Mouse (Mus musculus): ENCODE data around the gene Uhrf2. TPM values are rescaled to one million over a fixed set of nuclear protein-coding genes. Genes with fewer than 3 reads are reported as not detected.

The Uhrf2 gene
- total RNA-seq (2023; ENCODE audit: inconsistent age): 71.7 to 90.2 TPM (median 79.6 TPM) in 4 replicates

DNA sequence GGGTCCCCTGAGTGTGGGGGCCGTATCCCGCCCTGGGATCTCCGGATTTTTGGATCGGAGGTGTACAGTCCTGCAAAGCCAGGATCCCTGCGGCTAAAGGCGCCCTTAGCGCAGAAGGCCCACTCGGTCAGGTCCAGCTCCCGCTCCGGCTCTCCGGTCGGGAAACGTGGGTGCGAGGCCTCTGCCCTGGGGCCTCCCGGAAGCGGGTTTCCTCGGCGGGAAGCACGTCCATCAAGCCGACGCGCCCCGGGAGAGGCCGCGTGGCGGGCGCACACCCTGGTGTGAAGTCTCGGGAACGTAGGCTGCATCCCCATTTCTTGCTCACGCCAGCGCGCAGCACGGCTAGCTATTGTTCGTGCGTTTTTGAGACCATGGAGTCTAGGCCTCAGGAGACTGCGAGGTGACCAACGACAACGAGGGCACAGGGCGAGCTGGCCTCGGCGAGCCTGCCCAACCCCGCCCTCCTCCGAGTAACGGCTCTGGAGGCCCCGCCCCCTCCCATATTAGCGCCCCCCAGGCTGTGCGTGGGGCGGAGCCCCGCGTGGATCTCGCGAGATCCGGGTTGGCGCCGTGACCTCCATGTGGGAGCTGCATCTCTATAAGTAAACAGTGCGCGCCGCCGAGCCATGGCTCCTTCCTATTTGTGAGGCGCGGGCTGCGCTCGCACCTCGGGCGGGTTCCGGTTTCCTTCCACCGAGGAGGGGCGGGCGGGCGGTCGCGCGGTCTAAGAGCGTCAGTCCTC, at the start of gene Uhrf2:
Gene Uhrf2, plus strand, starts transcription at position 620 of the 742 bp plus-strand sequence.

GRCm38 (mm10) chr19:30003621-30004020, 26.7 kb upstream of the Uhrf2 start, which contains the start of gene Trpd52l3:
Trpd52l3 (plus strand) TSS chr19:30003790.

Other genes starting within 250 kb of the Uhrf2 start
- 26.0 to 30.6 TPM (median 28.2 TPM) in 4 replicates for gene 9930021J03Rik, start 224.5 kb upstream of the Uhrf2 start, total RNA-seq (2023; ENCODE audit: inconsistent age)
- 25.5 to 28.3 TPM (median 27.5 TPM) in 4 replicates for gene Ranbp6, start 217.5 kb upstream of the Uhrf2 start, total RNA-seq (2023; ENCODE audit: inconsistent age)
- not detected in 4 replicates for gene Il33, start 105.4 kb upstream of the Uhrf2 start, total RNA-seq (2023; ENCODE audit: inconsistent age)
- not detected in 4 replicates for gene Trpd52l3, start 26.7 kb upstream of the Uhrf2 start, total RNA-seq (2023; ENCODE audit: inconsistent age)
- gene Gldc, start 144.9 kb downstream of the Uhrf2 start, total RNA-seq (2023; ENCODE audit: inconsistent age): 0.26 to 0.75 TPM (median 0.39 TPM) in 4 replicates
- gene Mbl2, start 202.4 kb downstream of the Uhrf2 start, total RNA-seq (2023; ENCODE audit: inconsistent age): not detected in 4 replicates

Data from B cell, adult (primary cell).